Mouse (Mus musculus) mouse embryonic stem cell (cell line): ENCODE measurements around the gene Tmem82.

ENCODE experiments used
- in situ Hi-C, 2 experiments: fragments of 300-500 bp; cut with MboI; formaldehyde crosslinking; loops; 1 replicate in 1 of 2; 3 replicates in 1 of 2; pipeline ENCODE4 v1.14.3; 2019 to 2020; ENCODE audit warnings: low sequenced_read_pairs in 2 of 2, low pct_unique_long_range_greater_than_20kb in 1 of 2, mixed read lengths in 1 of 2; ENCODE audit not compliant: unreplicated experiment in 1 of 2

The Tmem82 gene

GRCm38 (mm10) chr4:141621297-141621696 lies 2.9 kb upstream of the Tmem82 start:
- in situ Hi-C loops = no loop called here

DNA sequence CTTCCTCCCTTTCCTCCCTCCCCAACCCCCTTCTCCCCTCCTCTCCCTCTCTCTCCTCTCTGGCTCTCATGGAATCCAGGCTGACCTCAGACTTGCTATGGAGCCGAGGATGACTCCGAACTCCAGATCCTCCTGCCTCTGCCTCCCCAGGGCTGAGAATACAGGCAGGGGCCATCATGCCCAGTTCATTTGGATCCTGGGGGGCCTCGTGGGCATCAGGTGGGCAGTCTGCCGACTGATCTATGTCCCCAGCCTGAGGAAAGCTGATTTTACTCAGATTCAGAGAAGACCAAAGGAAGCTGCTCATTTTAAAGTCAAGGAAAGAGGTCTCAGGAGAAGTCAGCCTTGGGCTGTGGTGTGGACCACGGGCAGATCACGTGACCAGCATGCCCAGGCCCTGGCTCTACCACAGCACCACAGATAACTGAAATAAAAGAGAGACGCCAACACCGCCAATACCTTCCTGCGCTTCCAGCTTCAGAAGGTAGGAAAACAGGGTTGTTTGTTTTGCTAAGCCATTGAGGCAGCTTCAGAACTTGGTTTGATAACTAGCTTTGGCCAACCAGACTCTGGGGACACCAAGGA lies 958 bp upstream of the Tmem82 start:
- in situ Hi-C loops = no loop called here

DNA sequence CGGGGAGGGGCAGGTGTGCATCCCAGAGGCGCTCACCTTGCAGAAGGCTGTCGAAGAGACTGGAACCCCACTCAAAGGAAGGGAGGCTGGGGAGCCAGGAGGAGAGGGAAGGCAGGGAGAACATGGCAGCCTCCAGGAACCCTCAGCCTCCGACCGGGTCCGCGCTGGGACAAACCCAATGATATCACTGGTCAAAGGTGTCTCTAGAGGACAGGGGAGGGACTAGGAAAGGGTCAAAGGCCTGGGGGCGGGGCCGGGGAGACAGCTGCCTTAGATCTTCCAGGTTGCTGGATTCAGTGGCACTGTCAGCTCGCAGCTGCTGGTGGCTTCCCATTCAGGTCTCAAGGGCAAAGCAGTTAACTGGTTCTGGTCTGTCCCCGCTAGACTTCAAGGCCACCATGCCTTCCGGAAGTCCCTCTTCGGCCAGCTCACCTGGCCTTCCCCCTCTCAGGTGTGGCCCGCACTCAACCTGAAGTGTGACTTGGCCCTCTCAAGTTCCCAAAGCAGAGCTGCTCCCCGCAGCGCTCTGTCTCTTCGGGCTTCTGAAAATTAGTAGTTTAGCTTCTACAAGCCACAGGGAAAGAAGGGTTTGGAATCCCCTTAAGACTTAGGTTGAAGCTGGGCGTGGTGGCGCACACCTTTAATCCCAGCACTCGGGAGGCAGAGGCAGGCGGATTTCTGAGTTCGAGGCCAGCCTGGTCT lies 419 bp downstream of the Tmem82 start:
- in situ Hi-C loops = no loop called here

- in situ Hi-C loops = no loop called here
These were observed 1.1 kb downstream of the Tmem82 start for GRCm38 (mm10) chr4:141617299-141617698.

GRCm38 (mm10) chr4:141616811-141617210 lies 1.6 kb downstream of the Tmem82 start:
- in situ Hi-C loops = no loop called here

DNA sequence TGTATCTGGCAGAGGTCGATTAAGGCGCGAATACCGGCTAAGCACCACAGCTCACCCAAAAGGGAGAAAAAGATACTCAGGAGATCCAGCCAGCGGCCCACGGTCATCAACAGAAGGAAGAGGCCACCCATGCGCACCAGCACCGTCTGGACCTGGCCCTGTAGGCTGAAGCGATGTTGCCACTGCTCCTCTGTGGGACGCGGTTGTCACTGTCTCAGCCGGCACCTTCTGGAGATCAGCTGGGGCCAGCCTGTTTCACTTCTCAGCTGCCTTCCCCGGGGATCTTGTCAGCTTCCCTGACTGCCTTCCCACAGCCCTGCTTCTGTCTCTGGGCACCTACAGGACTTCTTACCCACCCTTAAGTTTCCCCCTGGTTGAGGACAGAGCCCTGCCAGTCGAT lies 3.5 kb downstream of the Tmem82 start:
- in situ Hi-C loops = no loop called here

- in situ Hi-C loops = no loop called here
These were observed 8.9 kb downstream of the Tmem82 start for GRCm38 (mm10) chr4:141609538-141609937.

DNA sequence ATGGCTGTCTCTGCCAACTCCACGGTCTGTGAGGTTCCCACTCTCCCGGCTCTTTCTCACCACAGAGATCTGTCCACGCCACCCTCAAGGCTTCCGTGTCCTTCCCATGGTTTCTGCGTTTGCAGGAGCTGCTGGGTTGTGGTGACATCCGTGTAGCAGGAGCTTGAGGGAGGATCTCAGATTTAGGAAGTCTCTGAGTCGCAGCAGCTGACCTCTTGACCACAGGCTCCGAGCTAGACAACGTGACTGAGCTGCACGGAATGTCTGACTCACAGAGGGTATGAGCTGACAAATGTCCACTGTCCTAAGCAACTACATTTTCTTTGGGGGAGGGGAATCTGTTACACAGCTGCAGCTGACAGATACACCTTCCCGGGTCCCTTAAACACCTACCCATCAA lies 12.6 kb downstream of the Tmem82 start, which contains the start of gene Fblim1:
TSS of gene Fblim1 (minus strand) at position 236 of the 400 bp plus-strand sequence.
- in situ Hi-C loops = no loop called here

- in situ Hi-C loops = no loop called here
These were observed 13.0 kb downstream of the Tmem82 start for GRCm38 (mm10) chr4:141605421-141605820.

- in situ Hi-C loops = no loop called here
These were observed 13.9 kb downstream of the Tmem82 start for GRCm38 (mm10) chr4:141604493-141604892.

- in situ Hi-C loops = no loop called here
These were observed 14.5 kb downstream of the Tmem82 start for GRCm38 (mm10) chr4:141603921-141604320.

- in situ Hi-C loops = no loop called here
These were observed 15.8 kb downstream of the Tmem82 start for GRCm38 (mm10) chr4:141602523-141603223.

DNA sequence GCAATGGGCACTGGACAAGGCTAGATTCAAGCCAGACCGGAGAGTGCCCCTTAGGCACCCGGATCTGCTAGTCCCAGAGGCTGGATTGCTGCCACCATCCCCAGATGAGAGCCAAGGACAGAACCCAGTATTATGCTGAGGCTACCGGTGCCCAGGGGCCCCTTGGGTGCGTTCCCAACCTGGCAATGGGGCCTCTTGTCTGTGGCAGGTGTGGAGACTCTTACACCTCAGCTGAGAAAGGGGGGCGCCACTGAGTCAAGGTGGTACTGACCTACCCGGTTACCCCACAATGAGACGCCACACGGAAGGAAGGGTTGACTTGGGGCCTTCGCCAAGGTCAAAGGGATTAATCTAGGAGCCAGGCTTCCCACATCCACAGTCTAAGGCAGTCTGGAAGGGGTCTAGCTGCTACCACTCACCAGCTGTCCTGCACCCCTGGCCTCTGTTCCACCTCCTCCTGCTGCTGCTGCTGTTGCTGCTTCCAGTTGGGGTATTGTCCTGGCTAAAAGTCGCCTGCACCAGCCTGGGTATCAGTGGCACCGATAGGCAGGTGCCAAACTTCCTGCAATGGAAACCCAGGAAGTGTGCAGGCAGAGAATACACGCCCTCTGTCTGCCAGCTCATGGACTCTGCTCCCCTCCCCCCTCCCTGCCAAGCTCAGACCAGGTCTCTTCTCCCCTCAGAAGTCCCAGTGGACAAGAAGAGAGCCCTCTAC lies 17.1 kb downstream of the Tmem82 start:
- in situ Hi-C loops = no loop called here

- in situ Hi-C loops = no loop called here
These were observed 18.1 kb downstream of the Tmem82 start for GRCm38 (mm10) chr4:141600364-141600763.

DNA sequence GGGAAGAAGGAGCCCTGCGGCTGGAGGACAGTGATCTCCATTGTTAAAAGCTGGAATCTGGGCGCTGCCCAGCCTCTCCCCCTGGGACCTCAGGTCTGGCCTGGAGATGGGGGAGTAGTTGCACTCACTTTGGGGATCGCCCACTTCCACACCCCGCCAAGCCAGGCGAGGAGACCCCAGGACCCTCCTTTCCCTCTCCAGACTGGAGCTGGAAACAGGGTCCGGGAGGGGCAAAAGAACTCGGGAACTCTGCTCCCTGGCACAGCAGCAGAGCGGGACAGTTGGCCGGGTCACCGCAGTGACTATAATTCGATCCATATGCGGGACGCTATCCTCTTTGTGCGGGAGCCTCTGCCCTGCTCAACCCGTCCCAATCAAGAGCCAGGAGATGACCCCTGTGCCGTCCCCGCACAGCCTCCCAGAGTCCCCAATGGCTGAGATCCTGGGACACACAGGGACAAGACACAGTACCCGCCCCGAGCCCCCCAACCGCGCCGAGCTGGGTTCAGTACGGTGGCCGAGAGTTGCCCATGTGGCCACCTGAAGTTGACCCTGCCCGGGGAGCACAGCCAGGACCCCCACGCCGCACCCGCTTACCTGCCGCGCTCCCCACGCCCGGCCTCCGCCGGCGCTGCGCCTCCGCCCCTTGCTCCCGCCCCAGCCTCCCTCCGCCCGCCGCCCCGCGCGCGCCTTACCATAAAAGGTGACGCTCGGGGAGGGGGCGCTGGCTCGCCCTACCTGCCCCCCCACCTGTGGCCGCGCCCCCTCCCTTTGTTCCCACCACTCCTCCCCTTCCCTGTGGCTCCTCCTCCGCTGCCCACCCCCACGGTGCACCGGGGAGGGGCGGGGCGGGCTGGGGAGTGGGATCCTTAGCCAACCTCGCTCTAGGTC lies 18.9 kb downstream of the Tmem82 start:
- in situ Hi-C loops = loop anchor here in 1 of 2 experiments (10.0 kb wide), 1 partner anchor 195 kb away; no protein-coding TSS in a partner anchor

GRCm38 (mm10) chr4:141598894-141599250 lies 19.6 kb downstream of the Tmem82 start:
- in situ Hi-C loops = loop anchor here in 1 of 2 experiments (10.0 kb wide), 1 partner anchor 194 kb away; no protein-coding TSS in a partner anchor

DNA sequence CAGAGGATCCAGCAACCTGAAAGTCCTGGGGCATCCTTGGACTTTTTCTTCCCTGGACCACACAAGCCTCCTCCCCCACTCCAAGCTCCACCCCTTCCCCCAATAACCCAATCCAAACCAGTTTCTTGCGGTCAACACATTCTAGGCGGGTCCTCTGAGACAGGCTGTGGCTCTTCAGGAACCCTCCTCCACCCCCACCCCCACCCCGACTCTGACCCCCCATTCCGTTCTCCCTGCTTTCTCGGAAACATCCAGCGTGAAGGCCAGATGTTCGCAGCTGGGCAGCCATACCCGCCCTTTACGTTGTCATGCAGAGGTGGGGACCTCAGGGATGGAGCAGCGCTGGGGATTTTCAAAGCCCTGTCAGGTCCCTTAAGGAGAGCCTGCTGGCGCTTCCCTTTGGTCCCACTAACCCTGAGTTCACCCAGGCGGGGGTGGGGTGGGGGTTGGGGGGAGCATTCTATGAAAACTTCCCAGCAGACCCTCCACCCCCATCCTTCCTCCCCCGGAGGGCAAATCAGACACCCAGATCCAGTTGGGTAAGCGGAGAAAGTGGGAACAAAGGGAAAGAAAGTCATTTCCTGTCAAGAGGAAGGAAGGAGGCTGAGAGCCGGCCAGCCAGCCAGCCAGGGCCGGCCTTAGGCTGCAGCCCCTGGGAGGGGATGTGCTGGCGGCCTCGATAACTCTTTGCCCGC lies 20.1 kb downstream of the Tmem82 start:
- in situ Hi-C loops = loop anchor here in 1 of 2 experiments (10.0 kb wide), 1 partner anchor 194 kb away; no protein-coding TSS in a partner anchor
